Mouse (Mus musculus): Measurements from ENCODE around the gene Dhx32.

GRCm38 (mm10) chr7:133799928-133800327 lies 17.4 kb upstream of the Dhx32 start:
- TF ChIP-seq CTCF (IDR thresholded peaks at IDR 0.05; ENCODE audit: low read depth) = no peak
- no peak for TF ChIP-seq EP300 (IDR thresholded peaks at IDR 0.05; ENCODE audit: low read depth)

Data from liver, embryonic 14.5 days (tissue).